Mouse (Mus musculus) NIH3T3 (cell line): Measurements from ENCODE around the gene Hmg20b.

Experiments used
- DNase-seq: peaks from one replicate; pipeline ENCODE4 v3.0.0-alpha.2; 2012; ENCODE audit warnings: low read depth

The Hmg20b gene

DNA sequence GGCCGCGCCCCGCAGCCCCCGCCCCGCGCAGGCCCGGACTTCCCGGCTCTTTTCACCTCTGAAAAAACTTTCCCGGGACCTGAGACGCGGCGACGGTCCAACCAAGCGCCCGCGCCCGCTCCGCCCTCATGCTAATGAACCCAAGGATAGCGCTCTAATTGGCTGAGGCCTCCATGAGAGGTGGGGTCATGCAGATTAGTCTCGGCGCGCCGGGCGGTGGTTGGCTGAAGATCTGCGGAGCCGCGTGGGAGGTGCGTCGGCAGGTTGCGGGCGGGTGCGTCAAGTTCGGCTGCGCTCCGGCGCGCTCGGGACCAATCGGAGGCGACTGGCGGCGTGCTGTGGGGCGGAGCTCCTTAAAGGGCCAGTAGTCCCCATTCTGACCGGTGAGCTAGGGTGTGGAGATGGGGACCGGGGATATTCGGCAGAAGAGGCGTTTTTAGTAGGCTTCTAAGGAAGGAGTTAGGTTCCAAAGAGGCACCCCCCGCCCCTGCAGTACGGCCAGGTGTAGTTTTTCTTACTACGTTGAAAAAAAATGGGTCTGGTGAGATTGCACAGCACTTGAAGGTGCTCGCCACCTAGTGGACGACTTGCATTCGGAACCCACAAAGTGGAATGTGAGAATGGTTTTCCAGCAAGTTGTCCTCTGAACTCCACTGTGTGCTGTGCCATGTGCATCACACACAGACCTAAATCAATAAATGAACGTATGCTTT, at the start of gene Hmg20b:
TSS of gene Hmg20b (minus strand) at position 130 of the 713 bp plus-strand sequence.
- peak; percentile 100 for DNase-seq

DNA sequence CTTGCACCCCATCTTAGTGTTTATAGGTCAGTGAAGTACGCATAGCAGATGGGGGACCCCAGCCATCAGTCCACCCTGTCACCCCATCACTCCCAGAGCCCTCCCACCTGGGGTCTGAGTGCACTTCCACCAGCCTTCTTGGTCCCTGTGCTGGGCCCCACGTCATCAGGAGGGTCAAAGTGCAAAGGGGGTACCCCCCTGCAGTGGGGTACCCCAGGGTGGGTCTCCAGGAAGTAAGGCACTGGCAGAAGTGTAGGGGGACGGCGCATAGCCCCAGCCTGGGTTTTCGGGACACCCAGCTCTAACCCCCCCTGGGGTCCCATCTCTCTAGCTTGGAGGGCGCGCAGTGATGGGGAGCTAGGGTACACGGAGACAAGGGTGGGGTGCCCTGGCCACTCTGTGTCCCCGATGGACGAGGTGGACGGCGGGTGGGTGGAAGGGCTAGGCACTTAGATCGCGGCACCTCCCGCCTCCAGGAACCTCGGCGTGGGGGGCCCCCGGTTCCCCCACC, 49.6 kb upstream of the Hmg20b start:
- DNase-seq, result no peak

DNA sequence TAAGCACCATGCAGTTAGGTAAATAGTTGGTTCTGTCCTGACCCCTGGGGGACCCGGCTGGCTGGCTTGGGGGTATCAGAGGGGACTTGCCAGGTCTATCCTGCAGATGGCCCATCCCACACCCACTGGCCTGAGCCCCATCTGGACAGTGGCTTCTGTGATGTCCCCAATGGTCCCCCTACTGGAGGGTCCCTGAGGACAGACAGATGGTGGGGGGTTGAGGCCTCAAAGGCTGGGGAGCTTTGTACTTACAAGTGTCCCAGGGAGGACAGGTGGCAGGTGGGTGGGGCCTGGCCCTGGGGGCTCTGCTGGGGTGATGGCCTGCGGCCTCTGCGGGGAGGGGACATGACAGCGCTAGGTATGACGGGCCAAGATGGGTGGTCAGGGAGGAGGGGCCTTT, 49.0 kb upstream of the Hmg20b start:
- no peak for DNase-seq

DNA sequence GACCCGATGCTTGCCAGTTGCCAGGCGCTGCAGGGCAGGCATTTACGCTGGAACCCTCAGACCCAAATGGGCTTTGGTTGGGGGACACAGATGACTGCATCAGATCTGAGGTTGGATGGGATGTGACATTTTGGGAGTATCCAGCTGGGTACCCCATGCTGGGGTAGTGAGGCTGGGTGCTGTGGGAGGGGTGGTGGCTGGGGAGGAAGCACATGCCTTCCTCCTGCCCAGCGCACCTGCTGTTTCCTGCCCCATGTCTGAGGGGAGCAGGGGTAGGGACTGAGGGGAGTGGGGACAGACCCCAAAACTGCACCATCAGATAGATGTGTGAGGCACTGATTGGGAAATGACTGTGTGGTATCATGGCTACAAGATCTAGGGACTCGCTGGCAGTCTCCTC, 46.5 kb upstream of the Hmg20b start:
- DNase-seq, result no peak

DNA sequence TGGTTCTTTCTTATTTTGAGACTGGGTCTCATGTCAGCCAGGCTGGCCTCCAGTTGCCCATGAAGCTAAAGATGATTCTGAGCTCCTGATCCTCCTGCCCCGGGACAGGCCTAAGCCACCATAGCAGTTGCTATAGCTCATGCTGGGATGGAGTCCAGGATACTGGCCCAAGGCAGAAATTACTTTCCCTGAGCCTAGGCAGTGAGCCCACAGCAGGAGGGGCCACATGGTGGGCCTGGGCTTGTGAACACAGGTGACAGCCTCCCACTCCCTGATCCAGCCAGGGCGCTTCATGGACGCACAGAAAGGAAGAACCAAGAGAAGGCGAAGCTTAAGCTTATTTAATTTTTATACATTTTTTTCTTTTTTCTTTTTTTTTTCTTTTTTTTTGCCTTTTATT, 45.6 kb upstream of the Hmg20b start:
- DNase-seq, result no peak

DNA sequence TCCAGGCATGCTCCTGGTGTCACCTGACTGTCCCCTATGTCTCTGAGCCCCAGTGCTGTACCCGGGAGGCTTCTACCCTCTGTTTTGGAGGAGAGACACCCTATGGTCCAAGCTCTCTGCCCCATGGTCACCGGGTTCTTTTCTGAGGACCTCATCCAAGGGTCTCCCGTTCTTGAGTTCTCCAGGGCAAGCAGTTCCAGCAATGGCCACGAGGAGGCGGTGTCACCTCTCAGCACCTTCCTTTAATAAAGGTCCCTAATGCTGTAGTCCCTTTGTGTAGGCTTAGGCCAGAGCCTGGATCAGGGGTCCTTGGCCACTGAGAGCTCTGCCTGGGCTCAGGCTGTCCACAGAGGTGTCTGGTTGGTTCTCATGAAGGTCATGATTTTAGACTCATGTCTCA, 44.8 kb upstream of the Hmg20b start:
- peak; percentile 82 for DNase-seq

DNA sequence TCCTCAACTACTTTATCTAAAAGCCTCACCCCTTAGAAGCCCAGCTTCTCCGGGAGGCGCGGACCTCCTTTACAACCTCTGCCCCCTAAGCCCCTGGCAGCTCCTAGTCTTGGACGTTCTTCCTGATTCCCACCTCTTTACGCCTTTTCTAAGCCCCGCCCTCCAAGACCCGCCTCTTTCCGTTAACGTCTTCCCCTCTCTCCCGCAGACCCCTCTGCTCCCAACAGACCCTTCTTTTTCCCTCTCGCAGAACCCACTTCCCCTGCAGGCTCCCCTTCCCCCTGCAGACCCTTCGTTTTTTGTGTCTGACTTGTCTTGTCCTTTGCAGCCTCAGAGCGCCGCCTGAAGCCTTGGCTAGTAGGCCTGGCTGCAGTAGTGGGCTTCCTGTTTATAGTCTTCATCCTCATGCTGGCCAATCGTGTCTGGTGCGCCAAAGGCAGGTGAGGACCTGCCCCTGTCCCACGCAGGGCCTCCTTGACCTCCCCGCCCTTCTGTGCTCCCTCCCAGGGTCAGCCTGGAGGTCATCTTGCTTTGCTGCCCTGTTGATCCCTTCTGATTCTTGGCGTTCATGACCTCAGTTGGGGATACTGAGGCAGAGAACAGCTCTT, 43.3 kb upstream of the Hmg20b start:
- no peak for DNase-seq

DNA sequence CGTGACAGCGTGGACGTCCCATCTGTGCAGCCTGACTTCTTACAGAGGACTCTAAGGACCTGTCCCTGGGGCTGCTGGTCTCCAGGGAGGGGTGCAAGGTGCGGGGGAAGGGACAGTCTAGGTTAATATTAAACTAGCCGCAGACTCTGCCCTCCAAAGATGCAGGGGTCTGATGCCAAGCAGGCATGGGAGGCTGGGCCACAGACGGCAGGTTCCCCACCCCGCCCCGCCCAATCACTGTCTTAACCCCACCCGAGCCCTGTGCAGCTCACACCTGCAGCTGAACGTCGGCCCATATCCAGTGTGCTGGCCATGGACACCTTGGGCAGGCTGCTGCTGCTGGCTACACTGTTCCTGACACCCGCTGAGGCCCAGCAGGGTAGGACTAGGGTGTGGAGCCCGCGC, 42.5 kb upstream of the Hmg20b start, which contains the start of gene Smim24:
TSS of gene Smim24 (plus strand) at position 271 of the 405 bp plus-strand sequence.
- DNase-seq, result no peak

DNA sequence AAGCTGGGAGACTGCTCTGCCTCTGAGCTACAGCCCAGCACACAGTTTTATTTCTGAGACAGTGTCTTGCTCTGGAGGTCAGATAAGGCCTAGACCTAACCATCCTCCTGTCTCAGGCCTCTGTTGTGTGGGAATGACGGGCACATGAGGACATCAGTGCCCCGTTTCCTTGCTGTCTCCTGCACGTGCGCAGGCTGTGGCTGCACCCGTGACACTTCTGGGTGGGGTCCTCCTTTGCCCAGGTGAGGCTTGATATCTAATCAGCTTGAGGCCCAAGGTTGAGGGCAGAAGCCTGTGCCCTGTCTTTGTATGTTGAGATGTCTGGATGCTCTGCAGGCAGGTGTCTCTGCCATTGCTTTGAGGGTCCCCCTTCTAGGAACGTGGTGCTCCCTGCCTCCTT, 42.0 kb upstream of the Hmg20b start:
- DNase-seq, result no peak

DNA sequence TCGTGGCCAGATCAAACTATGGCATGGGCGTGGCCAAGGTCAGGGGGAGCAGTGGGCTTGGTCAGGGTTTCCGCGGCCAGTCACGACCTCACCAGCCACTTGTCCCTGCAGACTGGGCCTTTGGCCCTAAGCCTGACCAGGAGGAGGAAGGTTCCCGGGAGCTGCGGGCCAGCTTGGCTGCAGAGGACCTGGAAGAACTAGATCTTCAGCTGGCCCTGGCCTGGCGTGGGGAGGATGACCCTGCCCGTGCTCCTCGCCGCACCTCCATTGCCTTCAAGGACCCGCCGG, 40.3 kb upstream of the Hmg20b start:
- DNase-seq, result no peak

DNA sequence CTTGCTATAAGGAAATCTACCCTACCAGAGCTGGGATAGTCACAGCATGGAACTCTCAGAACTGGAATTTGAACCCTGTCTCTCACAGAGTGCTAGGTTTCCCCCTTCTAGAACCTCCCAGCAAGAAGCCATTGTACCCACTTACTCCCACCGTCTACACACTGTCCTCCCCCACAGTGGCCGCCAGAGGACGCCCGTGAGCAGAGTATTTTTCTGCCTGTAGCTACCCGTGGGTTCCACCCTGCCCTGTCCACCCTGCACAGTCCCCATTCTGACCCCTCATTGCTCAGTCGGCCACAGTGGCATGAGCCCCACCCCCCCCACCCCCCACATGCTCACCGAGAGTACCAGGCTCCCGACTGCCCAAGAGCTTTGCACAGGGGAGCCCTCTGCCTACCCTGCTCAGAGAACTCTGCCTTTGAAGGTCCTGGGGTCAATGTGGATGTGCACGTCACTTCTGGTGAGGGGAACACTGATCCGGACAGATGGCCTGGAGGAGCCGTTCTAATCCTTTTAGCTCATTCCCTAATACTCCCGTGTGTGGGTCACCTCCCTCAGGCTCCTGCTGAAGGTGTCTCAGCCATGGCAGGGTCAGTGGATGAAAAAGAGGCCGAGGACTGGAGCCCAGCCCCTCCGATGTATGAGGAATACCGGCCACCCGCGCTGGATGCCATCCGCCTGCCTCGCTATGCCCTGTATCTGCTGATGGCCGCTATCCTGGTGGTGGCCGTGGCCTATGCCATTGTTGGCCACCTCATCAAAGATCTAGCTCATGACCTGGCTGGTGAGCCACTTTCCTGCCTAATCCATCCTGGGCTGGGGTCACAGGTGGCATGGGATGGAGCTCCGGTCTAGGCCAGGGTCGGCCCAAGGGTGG, 39.8 kb upstream of the Hmg20b start:
- peak; percentile 83 for DNase-seq

DNA sequence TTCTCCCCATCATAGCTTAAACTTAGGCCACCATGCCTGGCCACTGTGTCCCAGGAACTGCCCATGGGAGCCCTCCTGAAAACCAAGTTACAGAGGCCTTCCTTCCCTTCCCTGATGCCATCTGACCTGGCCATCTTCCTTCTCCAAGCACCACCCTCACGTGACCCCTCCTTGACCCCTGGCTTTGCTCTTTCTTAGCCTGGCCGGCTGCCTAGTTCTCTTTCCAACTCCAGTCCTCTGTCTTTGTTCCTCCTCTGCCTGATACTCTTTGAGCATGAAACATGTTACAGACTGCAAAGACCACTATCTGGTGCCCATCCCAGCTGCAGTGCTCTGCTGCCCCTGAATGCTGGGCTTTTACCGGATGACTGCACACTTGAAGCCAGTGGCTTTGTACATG, 39.1 kb upstream of the Hmg20b start:
- DNase-seq, result peak; percentile 48

DNA sequence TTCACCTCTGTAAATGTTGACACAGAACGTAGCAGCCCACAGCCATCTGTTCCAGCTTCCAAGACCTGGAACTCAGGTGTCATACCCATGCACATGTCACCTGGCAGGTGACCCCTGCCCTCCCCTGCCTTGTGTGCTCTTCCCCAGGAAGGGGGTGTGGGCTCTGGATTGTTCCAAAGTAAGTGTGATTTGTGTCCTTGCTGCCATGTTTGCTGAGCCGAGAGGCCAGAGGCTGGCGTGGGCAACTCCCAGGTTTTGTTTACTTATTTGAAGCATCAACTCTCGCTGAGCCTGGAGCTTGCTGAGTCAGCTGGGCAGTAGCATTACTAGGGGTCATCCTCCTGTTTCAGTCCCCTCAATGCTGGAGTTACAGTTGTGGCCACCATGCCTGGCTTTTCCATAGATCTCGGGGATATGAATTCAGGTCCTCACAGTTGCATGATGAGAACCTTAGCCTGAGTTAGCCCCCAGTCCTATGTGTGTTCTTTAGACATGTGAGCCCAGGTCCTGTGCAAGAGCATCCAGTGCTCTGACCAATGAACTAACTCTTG, 38.3 kb upstream of the Hmg20b start, which contains the start of gene Gm48552:
TSS of gene Gm48552 (plus strand) at position 501 of the 551 bp plus-strand sequence.
- no peak for DNase-seq

DNA sequence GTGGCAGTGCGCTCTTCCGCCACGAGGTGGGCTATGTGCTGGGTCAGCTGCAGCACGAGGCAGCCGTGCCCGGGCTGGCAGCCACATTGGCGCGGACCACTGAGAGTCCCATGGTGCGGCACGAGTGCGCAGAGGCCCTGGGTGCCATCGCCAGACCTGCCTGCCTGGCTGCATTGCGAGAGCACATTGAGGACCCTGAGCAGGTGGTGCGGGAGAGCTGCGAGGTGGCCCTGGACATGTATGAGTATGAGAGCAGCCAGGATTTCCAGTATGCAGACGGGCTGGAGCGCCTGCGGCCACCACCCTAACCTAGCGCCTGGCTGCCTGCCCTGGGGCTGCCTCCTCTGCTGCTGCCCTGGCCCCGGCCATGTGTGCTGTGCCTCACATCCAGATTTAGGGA, 37.4 kb upstream of the Hmg20b start:
- DNase-seq, result no peak

DNA sequence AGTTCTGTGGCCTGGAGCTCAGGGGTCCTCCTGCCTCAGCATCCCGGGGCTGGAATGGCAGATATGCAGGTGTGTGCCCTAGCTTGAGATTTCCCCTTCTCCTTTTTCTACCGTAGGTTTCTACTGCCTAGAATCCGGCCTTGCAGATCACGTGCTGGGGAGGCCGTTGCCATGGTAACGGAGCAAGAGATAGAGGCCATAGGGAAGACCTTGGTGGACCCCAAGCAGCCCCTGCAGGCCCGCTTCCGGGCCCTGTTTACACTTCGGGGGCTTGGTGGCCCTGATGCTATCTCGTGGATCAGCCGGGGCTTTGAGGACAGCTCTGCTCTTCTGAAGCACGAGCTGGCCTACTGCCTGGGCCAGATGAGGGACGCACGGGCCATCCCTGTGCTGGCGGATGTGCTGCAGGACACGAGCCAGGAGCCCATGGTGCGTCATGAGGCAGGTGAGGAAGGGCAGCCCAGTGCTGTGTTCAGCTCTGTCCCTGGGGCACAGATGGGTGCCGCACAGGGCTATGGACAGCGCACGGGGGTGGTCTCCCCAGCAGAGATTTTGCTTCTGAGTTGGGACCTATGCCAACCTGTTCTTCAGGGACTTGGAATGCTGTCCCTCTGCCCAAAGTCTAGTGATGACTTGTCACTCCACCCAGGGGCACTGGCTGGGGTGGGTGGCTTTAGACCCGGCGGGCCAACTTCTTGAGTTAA, 35.5 kb upstream of the Hmg20b start:
- DNase-seq, result no peak

DNA sequence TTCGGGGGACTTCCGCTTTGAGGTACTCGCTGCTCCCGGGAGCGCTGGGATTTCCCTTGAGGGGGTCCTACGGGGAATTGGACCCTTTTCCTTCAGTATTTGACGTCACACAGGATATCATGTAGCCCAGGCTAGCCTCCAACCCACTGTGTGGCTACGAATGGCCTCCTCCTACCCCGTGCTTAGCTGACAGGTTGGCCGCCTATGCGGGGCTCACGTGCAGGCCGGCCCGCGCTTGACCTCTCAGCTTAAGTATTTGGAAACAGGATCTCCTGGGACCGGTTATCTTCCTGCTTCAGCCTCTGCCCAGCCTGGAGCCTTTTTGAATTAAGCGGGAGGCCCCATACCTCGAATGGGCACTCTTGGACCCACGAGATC, 34.3 kb upstream of the Hmg20b start:
- peak; percentile 78 for DNase-seq

DNA sequence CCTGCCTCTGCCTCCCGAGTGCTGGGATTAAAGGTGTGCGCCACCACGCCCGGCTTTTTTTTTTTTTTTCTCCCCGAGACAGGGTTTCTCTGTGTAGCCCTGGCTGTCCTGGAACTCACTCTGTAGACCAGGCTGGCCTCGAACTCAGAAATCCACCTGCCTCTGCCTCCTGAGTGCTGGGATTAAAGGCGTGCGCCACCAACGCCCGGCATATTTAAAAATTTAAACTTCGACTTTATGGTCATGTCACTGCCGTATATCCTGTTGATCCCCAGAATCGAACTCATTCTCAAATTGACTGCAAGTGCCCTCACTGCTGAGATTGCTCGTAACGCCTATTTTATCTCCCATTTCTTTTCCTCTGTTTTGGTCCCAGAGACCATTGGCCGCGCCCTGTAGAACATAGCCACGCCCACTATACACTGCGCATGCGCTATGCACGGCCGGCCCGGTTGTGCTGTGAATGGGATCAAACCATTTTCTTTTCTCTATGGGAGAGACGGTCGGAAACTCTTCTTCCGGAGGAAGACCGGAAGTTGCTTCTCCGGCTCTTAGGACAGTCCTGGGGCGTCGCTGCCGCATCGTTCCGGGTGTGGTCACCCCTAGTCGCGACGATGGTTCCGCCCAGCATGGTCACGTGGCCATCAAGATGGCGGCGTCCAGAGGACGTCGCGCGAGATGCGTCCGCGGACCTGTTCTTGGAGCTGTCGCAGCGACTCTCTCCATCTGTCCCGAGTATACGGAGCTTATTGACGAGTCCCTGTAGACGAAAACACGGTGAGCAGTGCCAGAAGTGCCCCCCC, 33.7 kb upstream of the Hmg20b start, which contains the start of the genes Dohh and Gm48551:
TSS of gene Dohh (plus strand) at position 627 of the 803 bp plus-strand sequence.
TSS of gene Gm48551 (plus strand) at position 665 of the 803 bp plus-strand sequence.
- DNase-seq, result peak; percentile 100

DNA sequence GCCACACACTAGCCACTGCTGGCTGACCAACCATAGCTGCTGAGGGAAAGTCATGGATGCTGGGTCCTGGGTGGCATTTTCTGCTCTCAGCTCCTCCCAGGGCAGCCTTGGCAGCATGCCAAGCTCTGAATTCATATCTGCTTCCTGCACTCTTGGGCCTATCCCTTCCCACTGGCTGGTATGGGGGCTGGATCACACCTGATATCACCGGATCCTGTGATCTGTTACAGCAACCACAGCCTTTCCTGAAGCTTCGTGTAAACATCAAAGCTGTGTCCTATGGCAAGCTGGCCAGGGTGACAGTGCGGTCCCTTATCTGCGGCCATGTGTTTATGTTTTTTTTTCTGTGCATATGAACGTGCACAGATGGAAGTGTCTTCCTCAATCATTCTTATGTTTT, 31.8 kb upstream of the Hmg20b start:
- DNase-seq, result peak; percentile 59

DNA sequence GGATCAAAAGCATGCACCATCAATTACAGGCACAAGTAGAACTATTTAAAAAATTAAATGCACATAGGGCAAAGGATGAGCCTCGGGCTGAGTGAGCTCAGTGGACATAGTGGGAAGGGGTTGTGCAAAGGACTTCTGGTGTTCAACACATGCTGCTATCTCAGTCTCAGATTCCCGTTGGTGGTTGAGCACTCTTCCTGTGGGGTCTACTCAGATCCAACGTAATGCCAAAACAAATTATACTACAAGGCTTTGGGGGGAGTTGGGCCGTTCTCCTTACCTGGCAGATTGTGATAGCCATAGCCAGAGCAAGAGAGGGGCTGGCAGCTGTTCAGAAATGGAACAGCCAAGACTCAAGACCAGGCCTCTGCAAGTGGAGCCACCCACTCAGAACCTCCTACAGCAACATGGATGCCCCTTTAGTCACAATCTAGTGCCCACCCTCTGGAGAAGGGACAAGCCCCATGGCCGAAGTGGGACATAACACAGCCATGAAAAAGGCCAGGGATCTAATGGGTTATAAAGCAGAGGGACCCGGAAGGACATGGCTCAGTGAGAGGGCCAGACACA, 29.6 kb upstream of the Hmg20b start:
- DNase-seq, result no peak

DNA sequence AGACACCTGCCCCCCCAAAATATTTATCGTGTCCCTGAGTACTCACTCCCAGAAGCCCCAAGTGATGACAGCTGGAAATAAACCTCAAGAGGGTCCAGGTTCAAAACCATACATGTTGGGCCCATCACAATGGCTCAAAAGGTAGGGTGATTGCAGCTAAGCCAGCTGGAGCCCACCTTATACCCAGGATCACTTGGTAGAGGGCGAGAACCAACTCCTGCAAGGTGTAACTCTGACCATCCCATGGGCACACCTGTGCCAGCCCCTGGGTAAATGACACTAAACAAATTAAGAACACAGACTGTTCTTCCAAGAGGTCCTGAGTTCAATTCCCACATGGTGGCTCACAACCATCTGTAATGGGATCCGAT, 28.9 kb upstream of the Hmg20b start:
- DNase-seq, result no peak
